Mouse (Mus musculus) frontal cortex, postnatal 10 days (tissue): ENCODE measurements around the gene Gfpt2.

Experiments
- DNase-seq, 2 experiments: peaks; one replicate each; pipeline ENCODE4 v3.0.0; 2022; ENCODE audit warnings: low spot score in 2 of 2, mixed read lengths in 1 of 2

The Gfpt2 gene

DNA sequence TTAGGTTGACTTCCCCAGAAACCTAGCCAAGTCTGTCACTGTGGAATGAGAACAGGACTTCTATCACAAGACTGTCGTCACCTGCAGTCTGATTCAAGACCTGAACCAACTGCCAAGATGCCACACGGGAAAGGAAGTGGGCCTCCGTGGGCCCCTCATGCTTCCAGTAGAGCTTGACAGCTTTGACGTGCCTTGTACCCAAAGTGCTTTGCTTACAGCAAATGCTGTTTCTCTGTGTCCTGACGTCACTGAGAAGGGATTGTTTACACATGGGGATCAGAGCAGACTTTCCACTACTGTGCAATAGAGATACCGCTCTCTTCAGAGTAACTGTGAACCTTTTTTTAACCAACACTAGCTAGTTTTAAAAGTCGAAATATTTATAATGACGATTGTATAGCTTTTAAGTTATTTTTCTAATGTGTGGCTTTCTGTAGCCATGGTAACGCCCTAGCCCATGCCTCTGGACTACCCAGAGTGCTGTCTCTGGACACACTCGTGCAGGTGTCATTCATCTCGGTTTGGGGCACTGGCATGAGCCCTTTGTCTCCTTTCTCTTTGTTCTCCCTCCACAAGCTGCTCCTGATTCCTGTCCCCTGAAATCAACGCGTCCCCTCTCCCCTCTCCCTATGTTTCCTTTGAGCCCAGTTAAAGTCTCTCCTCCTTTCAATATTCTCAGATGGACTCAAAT, 43.9 kb downstream of the Gfpt2 start:
- DNase-seq = no peak

DNA sequence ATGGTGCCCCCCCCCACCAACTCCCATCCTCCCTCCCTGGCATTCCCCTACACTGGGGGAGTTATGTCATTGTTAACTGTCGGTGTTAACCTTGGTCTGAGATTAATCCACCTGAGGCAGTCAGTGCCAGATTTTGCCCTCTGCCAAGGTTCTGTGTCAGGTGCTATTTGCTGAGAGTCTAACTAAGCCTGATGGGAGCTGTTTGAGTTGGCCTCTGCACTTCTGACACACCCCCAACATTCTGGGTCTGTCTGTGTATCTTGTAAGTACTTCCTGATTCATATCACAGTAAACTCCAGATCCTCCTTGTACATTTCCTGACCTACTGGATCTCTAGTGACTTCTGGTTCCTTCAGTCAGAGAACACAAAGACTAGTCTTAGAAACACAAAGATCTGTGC, 46.7 kb downstream of the Gfpt2 start:
- DNase-seq = no peak

DNA sequence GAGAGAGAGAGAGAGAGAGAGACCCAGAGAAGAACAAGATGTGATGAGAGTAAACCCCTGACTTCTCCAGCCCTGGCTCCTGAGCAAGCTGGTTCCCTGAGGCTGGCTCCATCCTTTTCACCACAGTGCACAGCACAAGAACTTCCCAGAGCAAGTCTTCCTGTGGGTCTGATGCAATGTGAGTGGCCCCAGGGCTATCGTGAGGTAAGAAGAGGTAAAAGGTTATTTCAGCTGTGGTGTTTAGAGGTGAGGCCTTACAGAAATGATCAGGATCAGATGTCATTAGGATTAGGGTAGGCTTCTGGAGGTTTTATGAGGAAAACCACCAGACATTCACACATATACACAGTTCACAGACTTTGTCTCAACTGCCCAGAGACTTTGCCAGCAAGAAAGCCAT, 47.9 kb downstream of the Gfpt2 start:
- DNase-seq = no peak

GRCm38 (mm10) chr11:49842718-49843117, 48.7 kb downstream of the Gfpt2 start:
- no peak for DNase-seq

DNA sequence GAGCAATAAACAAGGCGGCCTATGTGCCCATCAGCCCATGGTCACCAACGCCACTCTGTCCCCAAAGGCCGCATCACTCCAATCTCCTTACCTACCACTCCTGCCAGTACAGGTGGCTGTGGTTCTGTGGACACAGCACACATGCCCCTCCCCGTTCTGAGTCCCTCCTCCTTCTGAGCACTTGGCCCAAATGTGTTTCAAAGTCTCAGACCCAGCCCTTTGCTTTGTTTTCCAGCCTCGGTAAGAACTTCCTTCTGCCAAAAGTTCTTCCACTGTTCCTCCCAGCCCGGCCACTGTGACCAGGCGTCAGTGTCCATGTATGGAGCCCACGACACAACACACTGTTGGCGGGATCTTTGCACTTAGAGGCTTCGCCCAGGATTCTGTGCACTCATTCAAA, 50.3 kb downstream of the Gfpt2 start:
- DNase-seq = no peak

- peak; percentile 27 to 33 for DNase-seq
Observed at GRCm38 (mm10) chr11:49844969-49845368, 51.0 kb downstream of the Gfpt2 start.

GRCm38 (mm10) chr11:49845958-49846357, 52.0 kb downstream of the Gfpt2 start:
- no peak for DNase-seq

DNA sequence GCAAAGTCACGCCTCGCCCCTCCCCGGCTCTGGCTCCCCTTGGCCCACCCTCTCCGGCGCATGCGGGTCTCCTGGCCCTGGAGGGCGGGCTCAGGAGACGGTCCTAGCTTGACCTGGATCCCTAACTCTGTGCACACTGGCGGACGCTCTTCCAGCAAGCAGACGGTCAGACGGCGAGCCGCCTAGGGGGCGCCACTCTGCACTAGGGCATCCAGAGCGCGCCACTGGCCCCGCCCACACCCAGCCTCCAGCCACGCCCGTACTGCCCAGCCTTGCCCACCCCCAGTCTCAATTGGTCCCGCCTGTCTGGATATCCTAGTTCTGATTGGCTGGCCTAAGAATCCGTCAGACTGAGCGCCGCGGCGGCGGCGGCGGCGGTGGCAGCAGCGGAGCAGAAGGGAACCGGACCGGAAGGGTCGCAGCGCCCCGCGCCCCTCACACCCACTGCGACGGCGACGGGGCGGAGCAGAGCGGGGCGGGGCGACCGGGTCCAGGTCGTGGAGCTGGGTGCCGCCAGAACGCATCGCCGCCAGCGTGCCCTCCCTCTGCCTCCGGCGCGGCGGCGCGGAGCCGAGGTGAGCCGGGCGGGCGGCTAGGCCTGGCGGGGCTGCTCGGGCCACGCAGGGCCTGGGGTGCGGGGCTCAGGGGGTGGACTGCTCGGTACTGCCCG, 52.6 kb downstream of the Gfpt2 start, which contains the start of gene Mapk9:
Mapk9 (plus strand) TSS at position 351 of the 670 bp plus-strand sequence.
- peak; percentile 96 to 98 for DNase-seq

GRCm38 (mm10) chr11:49847071-49847810, 53.3 kb downstream of the Gfpt2 start:
- no peak for DNase-seq

GRCm38 (mm10) chr11:49847811-49848078, 53.8 kb downstream of the Gfpt2 start:
- DNase-seq = no peak

GRCm38 (mm10) chr11:49848080-49848815, 54.3 kb downstream of the Gfpt2 start:
- no peak for DNase-seq

DNA sequence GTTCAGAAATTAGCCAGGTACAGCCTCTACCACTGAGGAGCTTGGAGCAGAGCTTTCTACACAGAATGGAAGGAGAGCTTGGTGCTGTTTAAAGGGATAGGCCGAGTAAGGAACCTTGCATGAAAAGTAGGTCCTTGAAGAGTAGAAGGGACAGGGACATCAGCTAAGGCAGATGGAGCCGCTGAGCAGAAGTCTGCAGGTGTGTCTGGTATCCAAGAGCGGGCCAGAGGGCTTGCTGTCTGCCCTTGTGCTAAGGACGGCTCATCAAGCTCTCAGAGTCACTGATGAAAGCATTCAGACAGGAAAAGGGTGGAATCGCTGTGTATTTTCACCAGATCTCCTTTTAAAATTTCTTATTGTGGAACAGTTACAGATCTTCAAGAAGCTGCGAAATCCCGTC, 56.4 kb downstream of the Gfpt2 start:
- no peak for DNase-seq

DNA sequence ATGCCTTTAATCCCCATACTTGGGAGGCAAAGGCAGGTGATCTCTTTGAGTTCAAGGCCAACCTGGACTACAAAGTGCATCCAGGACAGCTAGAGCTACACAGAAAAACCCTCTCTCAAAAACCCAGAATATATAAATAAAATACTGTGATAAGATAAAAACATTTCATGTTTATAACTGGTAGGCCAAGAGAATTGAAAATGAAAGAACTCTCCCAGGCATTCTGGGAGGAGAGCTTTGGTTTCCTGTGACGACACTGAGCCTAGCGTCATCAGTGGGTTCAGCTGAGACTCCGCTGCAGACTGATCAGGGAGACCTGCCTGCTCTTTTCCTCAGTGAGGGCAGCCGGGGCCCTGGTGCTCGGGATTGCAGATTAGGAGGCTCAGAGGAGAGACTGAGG, 61.2 kb downstream of the Gfpt2 start:
- DNase-seq = no peak

- DNase-seq = no peak
Observed at GRCm38 (mm10) chr11:49861139-49861538, 67.2 kb downstream of the Gfpt2 start.

DNA sequence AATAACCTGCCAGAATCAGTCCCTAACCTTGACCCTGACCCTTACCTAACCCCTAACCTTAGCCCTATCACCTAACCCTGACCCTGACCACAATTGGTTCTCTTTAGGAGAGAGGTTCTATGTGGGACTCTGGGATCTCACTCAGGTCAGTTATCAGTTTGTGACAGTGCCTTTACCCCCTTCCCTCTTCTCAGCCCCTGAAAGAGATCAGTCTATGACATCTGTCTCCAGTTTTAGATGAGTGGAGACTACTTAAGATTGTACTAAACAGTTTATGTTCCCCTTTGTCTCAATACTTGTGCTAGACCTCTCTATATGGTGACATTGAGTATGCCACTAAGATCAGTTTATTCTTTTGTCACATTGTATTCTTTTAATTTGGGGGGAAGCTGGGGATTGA, 69.9 kb downstream of the Gfpt2 start:
- no peak for DNase-seq

- DNase-seq = no peak
Observed at GRCm38 (mm10) chr11:49867320-49867719, 73.3 kb downstream of the Gfpt2 start.

- no peak for DNase-seq
Observed at GRCm38 (mm10) chr11:49869762-49870161, 75.8 kb downstream of the Gfpt2 start.

GRCm38 (mm10) chr11:49871914-49872313, 77.9 kb downstream of the Gfpt2 start:
- no peak for DNase-seq

GRCm38 (mm10) chr11:49872779-49873178, 78.8 kb downstream of the Gfpt2 start:
- no peak for DNase-seq

DNA sequence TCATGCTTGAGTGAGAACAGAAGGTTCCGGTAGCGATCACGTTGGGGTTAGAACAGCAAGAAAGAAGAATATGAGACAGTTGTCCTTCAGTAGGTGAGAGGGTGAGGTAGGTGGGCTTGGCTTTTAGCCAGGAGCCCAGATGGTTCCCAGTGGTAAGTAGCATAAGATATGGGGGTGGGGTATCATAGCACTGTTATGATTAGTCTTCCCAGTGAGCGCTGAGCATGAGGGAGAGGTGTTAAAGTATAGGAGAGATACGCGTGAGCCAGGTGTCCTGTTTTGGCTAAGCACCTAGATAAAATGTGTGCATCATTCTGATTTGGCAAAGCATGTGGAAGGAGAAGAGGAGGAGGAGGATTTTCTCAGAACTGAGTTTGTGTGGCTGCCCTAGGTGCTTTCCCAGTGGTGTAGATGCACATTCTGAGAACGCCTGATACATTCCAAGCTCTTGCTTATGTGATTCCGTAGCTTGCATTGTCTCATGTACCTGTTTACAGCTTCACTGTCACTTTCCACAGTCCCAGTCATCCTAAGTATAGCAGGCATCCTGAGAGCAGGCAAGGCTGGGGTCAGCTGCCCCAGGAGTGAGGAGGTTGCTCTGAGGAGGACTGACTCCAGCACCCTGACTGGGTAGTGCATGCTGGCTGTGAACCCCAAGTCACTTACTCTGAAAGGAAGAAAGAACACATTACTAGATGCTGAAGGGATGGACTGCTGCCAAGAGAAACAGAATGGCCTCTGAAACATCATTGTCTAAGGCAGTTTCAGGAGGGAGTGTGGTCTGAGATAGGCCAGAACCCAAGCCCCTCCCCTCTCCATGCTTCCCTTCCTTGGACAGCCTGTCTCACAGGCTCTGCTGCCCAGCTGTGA, 83.2 kb downstream of the Gfpt2 start:
- DNase-seq = no peak

GRCm38 (mm10) chr11:49879950-49880642, 86.1 kb downstream of the Gfpt2 start:
- DNase-seq = no peak
